Mouse (Mus musculus): ENCODE measurements around the gene Optc. TPM values are rescaled to one million over a fixed set of nuclear protein-coding genes. Genes with fewer than 3 reads are reported as not detected.
A peak's percentile ranks its signal among the peaks of the same experiment; 100 is the strongest.

Optc gene
- polyA plus RNA-seq, 1 experiment = 2.2 TPM

- Histone ChIP-seq H3K4me3 (replicated peaks; ENCODE audit: insufficient read depth, low read depth, low read length) (peak overlapping the region; percentile 50), H3K4me1 (ENCODE audit: control insufficient read depth, insufficient read depth, low read length) (peaks cover 31% of the 10 kb centered on the region), H3K27me3 (ENCODE audit: control insufficient read depth, insufficient read depth, low read length) (no peaks in the 10 kb centered on the region), H3K27ac (ENCODE audit: insufficient read depth, low read length) (peak overlapping the region; percentile 69)
- peak; percentile 76 to 79 for DNase-seq
- no peak for TF ChIP-seq CTCF (IDR thresholded peaks at IDR 0.05; ENCODE audit: borderline replicate concordance, insufficient read depth, low read depth, low read length)
- peak; percentile 61; the same call in 1 of the 2 replicates for TF ChIP-seq POLR2A (IDR thresholded peaks at IDR 0.05; ENCODE audit: borderline replicate concordance, insufficient read depth, low read length)
- 9% methylated on average over 27 of the region's 27 CpGs for WGBS
Observed at GRCm38 (mm10) chr1:133908659-133909575, 1.1 kb upstream of the Optc start.

GRCm38 (mm10) chr1:133906420-133906819, 1.4 kb downstream of the Optc start:
- Histone ChIP-seq H3K27ac (ENCODE audit: insufficient read depth, low read length) (no peak overlapping the region), H3K27me3 (ENCODE audit: control insufficient read depth, insufficient read depth, low read length) (no peaks in the 10 kb centered on the region), H3K4me1 (ENCODE audit: control insufficient read depth, insufficient read depth, low read length) (peaks cover 36% of the 10 kb centered on the region), H3K4me3 (replicated peaks; ENCODE audit: insufficient read depth, low read depth, low read length) (no peak overlapping the region)
- 67% methylated on average over 12 of the region's 12 CpGs for WGBS
- TF ChIP-seq POLR2A (IDR thresholded peaks at IDR 0.05; ENCODE audit: borderline replicate concordance, insufficient read depth, low read length) (no peak), CTCF (IDR thresholded peaks at IDR 0.05; ENCODE audit: borderline replicate concordance, insufficient read depth, low read depth, low read length) (no peak)
- no peak for DNase-seq

DNA sequence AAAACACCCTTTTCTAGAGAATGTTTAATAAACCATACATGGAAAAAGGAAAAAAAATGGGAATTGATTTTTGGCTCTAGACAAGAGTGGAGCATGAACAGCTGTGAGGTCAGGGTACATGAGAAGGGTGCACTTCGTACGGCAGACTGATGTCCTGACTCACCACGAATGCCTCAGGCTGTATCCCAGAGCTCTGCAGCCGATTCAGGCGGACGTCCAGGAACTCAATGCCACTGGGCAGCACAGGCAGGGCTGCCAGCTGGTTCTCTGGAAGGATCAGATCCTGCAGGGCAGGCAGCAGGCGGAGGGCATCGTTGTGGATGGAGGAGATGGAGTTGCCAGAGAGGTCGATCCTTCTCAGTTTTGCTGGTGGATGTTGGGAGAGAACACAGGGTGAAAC, 7.0 kb downstream of the Optc start:
- WGBS = 7% methylated on average over 9 of the region's 9 CpGs
- Histone ChIP-seq H3K27me3 (ENCODE audit: control insufficient read depth, insufficient read depth, low read length) (no peaks in the 10 kb centered on the region), H3K4me3 (replicated peaks; ENCODE audit: insufficient read depth, low read depth, low read length) (no peak overlapping the region), H3K27ac (ENCODE audit: insufficient read depth, low read length) (peak overlapping the region; percentile 12; the same call in 1 of the 2 replicates), H3K4me1 (ENCODE audit: control insufficient read depth, insufficient read depth, low read length) (peaks cover 20% of the 10 kb centered on the region)
- peak; percentile 78 to 85 for DNase-seq
- no peak for TF ChIP-seq POLR2A (IDR thresholded peaks at IDR 0.05; ENCODE audit: borderline replicate concordance, insufficient read depth, low read length)
- no peak for TF ChIP-seq CTCF (IDR thresholded peaks at IDR 0.05; ENCODE audit: borderline replicate concordance, insufficient read depth, low read depth, low read length)

- WGBS = 92% methylated on average over 9 of the region's 9 CpGs
- no peak overlapping the region for H3K4me3 ChIP-seq (replicated peaks; ENCODE audit: insufficient read depth, low read depth, low read length)
- TF ChIP-seq CTCF (IDR thresholded peaks at IDR 0.05; ENCODE audit: borderline replicate concordance, insufficient read depth, low read depth, low read length) (no peak), POLR2A (IDR thresholded peaks at IDR 0.05; ENCODE audit: borderline replicate concordance, insufficient read depth, low read length) (no peak)
- DNase-seq = no peak
- peaks cover 20% of the 10 kb centered on the region for H3K4me1 ChIP-seq (ENCODE audit: control insufficient read depth, insufficient read depth, low read length)
- H3K27ac ChIP-seq (ENCODE audit: insufficient read depth, low read length) = no peak overlapping the region; the same call in 1 of the 2 replicates
- no peaks in the 10 kb centered on the region for H3K27me3 ChIP-seq (ENCODE audit: control insufficient read depth, insufficient read depth, low read length)
Observed at GRCm38 (mm10) chr1:133899043-133899542, 8.7 kb downstream of the Optc start.

DNA sequence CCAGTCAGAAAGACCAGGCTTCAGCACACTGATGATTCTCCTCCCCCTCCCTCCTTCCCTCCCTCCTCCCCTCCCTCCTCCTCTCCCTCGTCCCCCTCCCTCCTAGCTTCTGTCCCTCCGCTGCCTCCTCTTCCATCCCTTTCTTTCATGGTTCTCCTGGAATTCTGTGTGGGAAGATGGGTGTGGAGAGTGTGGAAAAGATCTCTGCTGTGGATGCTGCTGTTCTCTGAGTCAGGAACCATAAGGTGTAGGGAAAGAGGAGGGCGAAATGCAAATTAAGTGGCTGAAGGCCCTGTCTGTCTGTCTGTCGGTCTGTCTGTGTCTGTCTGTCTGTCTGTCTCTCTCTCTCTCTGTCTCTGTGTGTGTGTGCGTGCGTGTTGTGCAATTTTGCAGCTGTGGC, 10.5 kb downstream of the Optc start:
- 84% methylated on average over 6 of the region's 6 CpGs for WGBS
- DNase-seq = no peak

DNA sequence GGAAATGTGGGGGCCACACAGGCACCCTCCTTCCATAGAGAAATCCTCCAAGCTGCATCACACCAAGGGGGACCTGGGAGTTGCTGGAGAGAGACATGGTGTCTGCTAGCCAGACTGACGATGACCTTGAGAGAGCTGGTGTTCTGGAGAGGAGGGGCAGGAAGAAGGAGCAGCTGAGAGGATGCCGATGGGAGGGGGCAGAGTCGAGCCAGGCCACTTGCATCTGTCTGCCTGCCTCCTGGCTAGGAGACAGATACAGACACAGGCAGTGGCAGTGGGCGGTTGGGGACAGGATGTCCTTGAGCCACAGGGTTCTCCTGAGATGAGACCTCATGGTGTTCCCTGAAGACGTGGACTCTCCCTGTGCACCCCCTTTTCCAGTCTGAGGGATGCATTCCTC, 16.3 kb downstream of the Optc start:
- no peak for DNase-seq
- no peak overlapping the region for H3K27ac ChIP-seq (ENCODE audit: insufficient read depth, low read length)
- H3K4me1 ChIP-seq (ENCODE audit: control insufficient read depth, insufficient read depth, low read length) = peaks cover 18% of the 10 kb centered on the region
- no peak overlapping the region for H3K4me3 ChIP-seq (replicated peaks; ENCODE audit: insufficient read depth, low read depth, low read length)
- no peaks in the 10 kb centered on the region for H3K27me3 ChIP-seq (ENCODE audit: control insufficient read depth, insufficient read depth, low read length)
- TF ChIP-seq POLR2A (IDR thresholded peaks at IDR 0.05; ENCODE audit: borderline replicate concordance, insufficient read depth, low read length) (no peak), CTCF (IDR thresholded peaks at IDR 0.05; ENCODE audit: borderline replicate concordance, insufficient read depth, low read depth, low read length) (no peak)
- WGBS = 49% methylated on average over 5 of the region's 5 CpGs

More for the DNA sequence above, 10.5 kb downstream of the Optc start:
- Histone ChIP-seq H3K27me3 (ENCODE audit: control insufficient read depth, insufficient read depth, low read length) (no peaks in the 10 kb centered on the region), H3K27ac (ENCODE audit: insufficient read depth, low read length) (no peak overlapping the region), H3K4me1 (ENCODE audit: control insufficient read depth, insufficient read depth, low read length) (peaks cover 25% of the 10 kb centered on the region), H3K4me3 (replicated peaks; ENCODE audit: insufficient read depth, low read depth, low read length) (no peak overlapping the region)
- TF ChIP-seq CTCF (IDR thresholded peaks at IDR 0.05; ENCODE audit: borderline replicate concordance, insufficient read depth, low read depth, low read length) (no peak), POLR2A (IDR thresholded peaks at IDR 0.05; ENCODE audit: borderline replicate concordance, insufficient read depth, low read length) (no peak)

DNA sequence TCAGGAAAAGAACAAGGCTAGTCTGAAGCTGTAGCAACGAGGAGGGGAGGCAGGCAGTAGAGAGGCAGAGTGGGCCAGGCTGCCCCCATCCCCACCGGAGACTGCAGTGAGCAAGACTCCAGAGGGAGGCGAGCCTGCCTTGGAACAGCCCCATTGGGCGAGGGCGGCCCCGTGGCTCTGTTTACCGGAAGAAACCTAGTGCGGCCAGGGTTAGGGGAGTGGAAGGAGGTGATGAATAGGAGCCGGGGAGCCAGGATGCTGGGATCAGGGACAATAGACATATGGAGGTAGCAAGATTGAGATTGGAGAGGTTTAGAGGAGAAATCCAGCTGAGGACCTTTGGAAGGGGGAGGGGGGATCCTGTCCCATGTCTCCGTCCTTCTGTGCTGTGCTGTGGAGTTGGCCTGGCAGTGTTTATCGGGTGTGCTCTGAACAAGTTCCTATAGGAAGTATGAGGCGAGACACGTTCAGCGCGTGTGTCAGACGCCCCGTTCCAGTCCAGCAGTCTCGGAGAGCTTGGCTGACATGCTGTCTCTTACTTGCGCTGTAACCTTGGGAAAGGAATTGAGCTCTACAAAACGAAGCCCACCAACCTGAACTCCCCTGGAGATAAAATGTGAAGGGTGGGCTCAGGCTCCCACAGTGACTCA, 17.7 kb downstream of the Optc start:
- H3K27ac ChIP-seq (ENCODE audit: insufficient read depth, low read length) = no peak overlapping the region
- no peak for TF ChIP-seq POLR2A (IDR thresholded peaks at IDR 0.05; ENCODE audit: borderline replicate concordance, insufficient read depth, low read length)
- no peak for TF ChIP-seq CTCF (IDR thresholded peaks at IDR 0.05; ENCODE audit: borderline replicate concordance, insufficient read depth, low read depth, low read length)
- no peak for DNase-seq
- H3K4me1 ChIP-seq (ENCODE audit: control insufficient read depth, insufficient read depth, low read length) = peaks cover 21% of the 10 kb centered on the region
- no peaks in the 10 kb centered on the region for H3K27me3 ChIP-seq (ENCODE audit: control insufficient read depth, insufficient read depth, low read length)
- 45% methylated on average over 20 of the region's 20 CpGs for WGBS
- H3K4me3 ChIP-seq (replicated peaks; ENCODE audit: insufficient read depth, low read depth, low read length) = no peak overlapping the region

All from cerebellum, adult 2 months (tissue).